8 mouse cellular contexts compared by ENCODE assay signal in genomic region chr5:17776571-17776970, GRCm38 (mm10).
DNase-seq lines count a peak whose midpoint lies in the region; ATAC-seq and TF ChIP-seq lines count a peak whose summit lies in the region.

No protein-coding gene starts in this region.

- H3K4me2 ChIP-seq in midbrain, embryonic 16.5 days (ENCODE audit: low read length): no peak overlapping the region
- no peak overlapping the region for H3K4me2 ChIP-seq in midbrain, postnatal 0 days (ENCODE audit: low read depth, low read length, poor library complexity, severe bottlenecking)

- H3K27me3 ChIP-seq in midbrain, embryonic 10.5 days (ENCODE audit: low read depth, poor library complexity, severe bottlenecking): no peaks in the 10 kb centered on the region
- no peaks in the 10 kb centered on the region for H3K27me3 ChIP-seq in midbrain, embryonic 16.5 days (ENCODE audit: control insufficient read depth, insufficient read depth, low read depth, low read length)
- H3K27me3 ChIP-seq in midbrain, postnatal 0 days (ENCODE audit: insufficient read depth, low read length): no peaks in the 10 kb centered on the region

- 95% methylated on average over 6 of the region's 6 CpGs for WGBS in midbrain, embryonic 10.5 days
- WGBS in midbrain, embryonic 16.5 days: 88% methylated on average over 6 of the region's 6 CpGs
- 90% methylated on average over 6 of the region's 6 CpGs for WGBS in midbrain, postnatal 0 days

- no peaks in the 10 kb centered on the region for H3K36me3 ChIP-seq in midbrain, embryonic 10.5 days
- no peaks in the 10 kb centered on the region for H3K36me3 ChIP-seq in midbrain, embryonic 16.5 days (ENCODE audit: control insufficient read depth, insufficient read depth, low read length)
- H3K36me3 ChIP-seq in midbrain, postnatal 0 days (ENCODE audit: insufficient read depth, low read length): no peaks in the 10 kb centered on the region

- no peak for ATAC-seq in midbrain, embryonic 16.5 days
- peak; percentile 70 for ATAC-seq in erythroblast, adult 5-6 weeks (replicated peaks; ENCODE audit: low FRiP score, poor library complexity, severe bottlenecking)
- no peak for ATAC-seq in midbrain, postnatal 0 days (ENCODE audit: low FRiP score)

- H3K27ac ChIP-seq in midbrain, embryonic 10.5 days (replicated peaks): no peak overlapping the region
- no peak overlapping the region for H3K27ac ChIP-seq in midbrain, embryonic 16.5 days (ENCODE audit: low read length)
- no peak overlapping the region for H3K27ac ChIP-seq in midbrain, postnatal 0 days (ENCODE audit: low read depth, low read length)

- peak; percentile 55 for DNase-seq in gastrocnemius, postnatal 10 days
- no peak for DNase-seq in gastrocnemius, postnatal 25 days
- DNase-seq in midbrain, embryonic 10.5 days (ENCODE audit: low spot score): peak; percentile 61
- DNase-seq in T-cell, adult 2 months (ENCODE audit: low spot score): peak; percentile 10
- DNase-seq in midbrain, postnatal 0 days (ENCODE audit: low spot score): peak; percentile 65
- no peak for DNase-seq in urinary bladder, adult 2 months (ENCODE audit: low spot score)

- 0 out of 2 replicates have a peak, but pooled peaks cover 3% of the 10 kb centered on the region for H3K9me3 ChIP-seq in midbrain, embryonic 10.5 days (replicated peaks)
- no peaks in the 10 kb centered on the region for H3K9me3 ChIP-seq in midbrain, embryonic 16.5 days (replicated peaks; ENCODE audit: control insufficient read depth, low read length, poor library complexity, severe bottlenecking)
- H3K9me3 ChIP-seq in midbrain, postnatal 0 days (ENCODE audit: low read length): no peaks in the 10 kb centered on the region

- H3K4me3 ChIP-seq in midbrain, embryonic 10.5 days: no peak overlapping the region
- H3K4me3 ChIP-seq in midbrain, embryonic 16.5 days (ENCODE audit: low read depth, low read length): no peak overlapping the region
- no peak overlapping the region for H3K4me3 ChIP-seq in midbrain, postnatal 0 days (ENCODE audit: low read depth, low read length)

- H3K4me1 ChIP-seq in midbrain, embryonic 10.5 days: no peaks in the 10 kb centered on the region
- no peaks in the 10 kb centered on the region for H3K4me1 ChIP-seq in midbrain, embryonic 16.5 days (ENCODE audit: control insufficient read depth, insufficient read depth, low read length)
- H3K4me1 ChIP-seq in midbrain, postnatal 0 days (ENCODE audit: insufficient read depth, low read length): no peaks in the 10 kb centered on the region

- H3K9ac ChIP-seq in midbrain, embryonic 16.5 days (ENCODE audit: low read depth, low read length): no peak overlapping the region
- H3K9ac ChIP-seq in midbrain, postnatal 0 days (replicated peaks; ENCODE audit: low read length, poor library complexity, severe bottlenecking): no peak overlapping the region

- no peak for TF ChIP-seq CTCF in midbrain, postnatal 0 days (IDR thresholded peaks at IDR 0.05)

Comparison
In these comparisons a context has a peak if more than half of its experiments do, and no peak if none do; other contexts are left out.
1. DNase-seq: peak in gastrocnemius, postnatal 10 days (single experiment), midbrain, embryonic 10.5 days (single experiment), T-cell, adult 2 months (single experiment) and midbrain, postnatal 0 days (single experiment); none in gastrocnemius, postnatal 25 days (single experiment) and urinary bladder, adult 2 months (single experiment).